Mouse (Mus musculus) monocyte, adult 5-6 weeks (primary cell): ENCODE results near the gene Agt. TPM values are rescaled to one million over a fixed set of nuclear protein-coding genes. Genes with fewer than 3 reads are reported as not detected.

Experiments
- ATAC-seq: fragments of 153-309, 156-312 bp; replicated peaks from 2 replicates; pipeline ENCODE4 v1.8.0; 2017; ENCODE audit warnings: mild to moderate bottlenecking; ENCODE audit not compliant: low TSS enrichment, insufficient number of reproducible peaks, severe bottlenecking, poor library complexity, low FRiP score
- total RNA-seq: library from RNA; stranded (forward); fragments of 200-1000, 200-491, 200-594 nt; gene quantifications from 3 replicates; pipeline ENCODE4 v1.2.3, GENCODE M21; 2017

Gene Agt
- not detected in 3 replicates for total RNA-seq

- no peak for ATAC-seq
Observed at GRCm38 (mm10) chr8:124569593-124569992, at the start of gene Agt. Gene Agt, minus strand, starts transcription at chr8:124569706.

- no peak; the same call in 1 of the 2 replicates for ATAC-seq
Observed at GRCm38 (mm10) chr8:124618252-124618651, 48.7 kb upstream of the Agt start.

GRCm38 (mm10) chr8:124617266-124617869, 47.9 kb upstream of the Agt start:
- ATAC-seq, result peak; percentile 45

GRCm38 (mm10) chr8:124614325-124614724, 44.8 kb upstream of the Agt start:
- no peak for ATAC-seq

- no peak for ATAC-seq
Observed at GRCm38 (mm10) chr8:124608972-124609353, 39.5 kb upstream of the Agt start.

GRCm38 (mm10) chr8:124608239-124608971, 38.9 kb upstream of the Agt start:
- no peak for ATAC-seq

- no peak for ATAC-seq
Observed at GRCm38 (mm10) chr8:124604066-124604465, 34.6 kb upstream of the Agt start.

- ATAC-seq, result no peak
Observed at GRCm38 (mm10) chr8:124589393-124589792, 19.9 kb upstream of the Agt start.

- no peak for ATAC-seq
Observed at GRCm38 (mm10) chr8:124586556-124586955, 17.1 kb upstream of the Agt start.

GRCm38 (mm10) chr8:124585718-124586425, 16.4 kb upstream of the Agt start:
- no peak for ATAC-seq

GRCm38 (mm10) chr8:124576751-124577150, 7.2 kb upstream of the Agt start:
- no peak for ATAC-seq

- ATAC-seq, result no peak
Observed at GRCm38 (mm10) chr8:124575811-124576210, 6.3 kb upstream of the Agt start, which contains the start of gene Capn9. Gene Capn9, plus strand, starts transcription at chr8:124576111.

GRCm38 (mm10) chr8:124573552-124574340, 4.2 kb upstream of the Agt start:
- ATAC-seq, result peak; percentile 73

- ATAC-seq, result no peak
Observed at GRCm38 (mm10) chr8:124572430-124572775, 2.9 kb upstream of the Agt start.

- no peak for ATAC-seq
Observed at GRCm38 (mm10) chr8:124571732-124572429, 2.4 kb upstream of the Agt start.

GRCm38 (mm10) chr8:124569100-124569499, 406 bp downstream of the Agt start:
- no peak for ATAC-seq

- no peak for ATAC-seq
Observed at GRCm38 (mm10) chr8:124567584-124567983, 1.9 kb downstream of the Agt start.

- ATAC-seq, result no peak
Observed at GRCm38 (mm10) chr8:124567126-124567525, 2.4 kb downstream of the Agt start.

- no peak for ATAC-seq
Observed at GRCm38 (mm10) chr8:124557476-124557875, 12.0 kb downstream of the Agt start.
